Mouse (Mus musculus): Measurements from ENCODE around the gene Abca13. TPM values are rescaled to one million over a fixed set of nuclear protein-coding genes. Genes with fewer than 3 reads are reported as not detected.

Abca13 gene
- total and polyA plus RNA-seq, 3 experiments, result under 0.01 to 0.03 (median 0.03) TPM

GRCm38 (mm10) chr11:9285759-9286158 is 94.0 kb downstream of the Abca13 start:
- H3K27me3 ChIP-seq (replicated peaks), result peaks cover 5% of the 10 kb centered on the region
- H3K9ac ChIP-seq (ENCODE audit: insufficient read depth, low read depth), result no peak overlapping the region
- H3K27ac ChIP-seq (ENCODE audit: insufficient read depth, low read depth), result no peak overlapping the region
- H3K4me3 ChIP-seq (replicated peaks in 1 of 3; ENCODE audit: low read depth in 2 of 3, low read length in 2 of 3, poor library complexity in 1 of 3), result no peak overlapping the region
- in situ Hi-C loops (cut with MboI; ENCODE audit: low pct_ligation_motif_present, low pct_unique_long_range_greater_than_20kb, low sequenced_read_pairs), result no loop called here
- TF ChIP-seq ZNF384 (IDR thresholded peaks at IDR 0.05; ENCODE audit: low read depth, low read length), result no peak
- TF ChIP-seq TCF12 (IDR thresholded peaks at IDR 0.05; ENCODE audit: low read depth, low read length), result no peak
- TF ChIP-seq JUN (IDR thresholded peaks at IDR 0.05; ENCODE audit: insufficient read depth, low read depth, low read length), result no peak
- TF ChIP-seq CHD1 (IDR thresholded peaks at IDR 0.05; ENCODE audit: low read depth, low read length), result no peak
- TF ChIP-seq SIN3A (IDR thresholded peaks at IDR 0.05; ENCODE audit: low read length), result no peak
- TF ChIP-seq TBP (conservative IDR thresholded peaks at IDR 0.05; ENCODE audit: low read depth, low read length), result no peak
- no peak for TF ChIP-seq MXI1 (IDR thresholded peaks at IDR 0.05; ENCODE audit: low read depth, low read length)
- TF ChIP-seq EP300 (IDR thresholded peaks at IDR 0.05; ENCODE audit: low read length), result no peak
- no peak for TF ChIP-seq BHLHE40 (IDR thresholded peaks at IDR 0.05; ENCODE audit: low read depth, low read length)
- TF ChIP-seq MAZ (IDR thresholded peaks at IDR 0.05; ENCODE audit: low read depth, low read length), result no peak
- no peak for TF ChIP-seq GABPA (IDR thresholded peaks at IDR 0.05; ENCODE audit: insufficient replicate concordance, low read depth, low read length)
- TF ChIP-seq RCOR1 (conservative IDR thresholded peaks at IDR 0.05; ENCODE audit: low read depth, low read length), result no peak
- no peak for TF ChIP-seq NRF1 (IDR thresholded peaks at IDR 0.05; ENCODE audit: low read depth, low read length)
- no peak for TF ChIP-seq ETS1 (conservative IDR thresholded peaks at IDR 0.05; ENCODE audit: low read depth, low read length)
- no peak for TF ChIP-seq USF2 (conservative IDR thresholded peaks at IDR 0.05; ENCODE audit: low read depth, low read length)
- dilution Hi-C loops (cut with MboI; ENCODE audit: extremely low pct_ligation_motif_present, extremely low pct_unique_long_range_greater_than_20kb, low sequenced_read_pairs), result no loop called here
- no peak overlapping the region for H3K4me2 ChIP-seq (ENCODE audit: insufficient read depth, low read depth, poor library complexity, severe bottlenecking)
- no peaks in the 10 kb centered on the region for H3K9me3 ChIP-seq (replicated peaks; ENCODE audit: low read length)
- H3K4me1 ChIP-seq (ENCODE audit: control insufficient read depth in 1 of 2, insufficient read depth in 2 of 2), result no peaks in the 10 kb centered on the region
- DNase-seq (ENCODE audit: extremely low read depth), result no peak
- no peaks in the 10 kb centered on the region for H3K36me3 ChIP-seq (replicated peaks in 1 of 2; ENCODE audit: control insufficient read depth in 1 of 2, insufficient read depth in 1 of 2, low read length in 1 of 2)
- no peaks in the 10 kb centered on the region for H3K79me2 ChIP-seq (replicated peaks; ENCODE audit: control insufficient read depth, extremely low read depth, insufficient read depth, poor library complexity, severe bottlenecking)

GRCm38 (mm10) chr11:9291168-9291567 is 99.4 kb downstream of the Abca13 start:
- Histone ChIP-seq H3K4me2 (ENCODE audit: insufficient read depth, low read depth, poor library complexity, severe bottlenecking) (no peak overlapping the region; the same call in 1 of the 2 replicates), H3K27me3 (replicated peaks) (no peaks in the 10 kb centered on the region), H3K36me3 (replicated peaks in 1 of 2; ENCODE audit: control insufficient read depth in 1 of 2, insufficient read depth in 1 of 2, low read length in 1 of 2) (no peaks in the 10 kb centered on the region), H3K4me1 (ENCODE audit: control insufficient read depth in 1 of 2, insufficient read depth in 2 of 2) (no peaks in the 10 kb centered on the region), H3K9me3 (replicated peaks; ENCODE audit: low read length) (no peaks in the 10 kb centered on the region), H3K27ac (ENCODE audit: insufficient read depth, low read depth) (no peak overlapping the region), H3K79me2 (replicated peaks; ENCODE audit: control insufficient read depth, extremely low read depth, insufficient read depth, poor library complexity, severe bottlenecking) (no peaks in the 10 kb centered on the region), H3K4me3 (replicated peaks in 1 of 3; ENCODE audit: low read depth in 2 of 3, low read length in 2 of 3, poor library complexity in 1 of 3) (no peak overlapping the region), H3K9ac (ENCODE audit: insufficient read depth, low read depth) (no peak overlapping the region)
- dilution Hi-C loops (cut with MboI; ENCODE audit: extremely low pct_ligation_motif_present, extremely low pct_unique_long_range_greater_than_20kb, low sequenced_read_pairs) (no loop called here), in situ Hi-C loops (cut with MboI; ENCODE audit: low pct_ligation_motif_present, low pct_unique_long_range_greater_than_20kb, low sequenced_read_pairs) (no loop called here)
- TF ChIP-seq CTCF (conservative IDR thresholded peaks at IDR 0.05 in 1 of 2, IDR thresholded peaks at IDR 0.05 in 1 of 2; ENCODE audit: low read depth in 2 of 2, low read length in 2 of 2) (no peak), SMC3 (IDR thresholded peaks at IDR 0.05; ENCODE audit: low read depth, low read length) (no peak), USF2 (conservative IDR thresholded peaks at IDR 0.05; ENCODE audit: low read depth, low read length) (no peak), TBP (conservative IDR thresholded peaks at IDR 0.05; ENCODE audit: low read depth, low read length) (no peak)
- no peak for DNase-seq (ENCODE audit: extremely low read depth)

All from CH12.LX (cell line).